Mouse (Mus musculus) kidney, postnatal 0 days (tissue): ENCODE data around the gene Lrp3. TPM values are rescaled to one million over a fixed set of nuclear protein-coding genes. Genes with fewer than 3 reads are reported as not detected.

Experiments
- ATAC-seq: fragments of 200-750 bp; cut with Nextera tagmentation; replicated peaks from 2 replicates; pipeline ENCODE4 v1.8.0; 2017; ENCODE audit warnings: low read depth, moderate number of reproducible peaks, moderate TSS enrichment, moderate library complexity; ENCODE audit not compliant: low FRiP score
- DNase-seq: peaks from one replicate; pipeline ENCODE4 v3.0.0-alpha.2; 2016; ENCODE audit warnings: low spot score
- H3K27ac ChIP-seq: fragments of 300-500 bp; sonication (generic); 2 replicates; pipeline ENCODE4 v1.5.1; 2014; ENCODE audit warnings: mild to moderate bottlenecking
- H3K27me3 ChIP-seq: fragments of 300-500 bp; sonication (generic); 2 replicates; pipeline ENCODE4 v1.6.1; 2014; ENCODE audit warnings: low read length, mixed read lengths; ENCODE audit not compliant: insufficient read depth
- H3K36me3 ChIP-seq: fragments of 300-500 bp; sonication (generic); 2 replicates; pipeline ENCODE4 v1.6.1; 2014; ENCODE audit warnings: low read length, mixed read lengths; ENCODE audit not compliant: insufficient read depth
- H3K4me1 ChIP-seq: fragments of 300-500 bp; sonication (generic); replicated peaks from 2 replicates; pipeline ENCODE4 v1.6.1; 2014; ENCODE audit warnings: antibody characterized with exemption, low read length, mixed read lengths; ENCODE audit not compliant: insufficient read depth
- H3K4me2 ChIP-seq: fragments of 300-500 bp; sonication (generic); 2 replicates; pipeline ENCODE4 v1.6.1; 2014; ENCODE audit warnings: mild to moderate bottlenecking, low read length, moderate library complexity, mixed read lengths
- H3K4me3 ChIP-seq: fragments of 300-500 bp; sonication (generic); replicated peaks from 2 replicates; pipeline ENCODE4 v1.5.1; 2014; ENCODE audit warnings: low read depth, low read length
- H3K9ac ChIP-seq: fragments of 300-500 bp; sonication (generic); 2 replicates; pipeline ENCODE4 v1.6.1; 2014; ENCODE audit warnings: low read depth, low read length
- H3K9me3 ChIP-seq: fragments of 300-500 bp; sonication (generic); replicated peaks from 2 replicates; pipeline ENCODE4 v1.6.1; 2016; ENCODE audit warnings: low read length, inconsistent platforms, mixed read lengths
- CTCF ChIP-seq: IDR thresholded peaks from 2 replicates; pipeline ENCODE4 v1.5.1; 2016; ENCODE audit warnings: antibody characterized with exemption, low read depth, mild to moderate bottlenecking, moderate library complexity
- WGBS: fragments of 180-500 bp; shearing (Covaris S2); extraction: QIAGEN DNeasy Blood & Tissue Kit; methylation state at CpG from one replicate; pipeline ENCODE4 v1.1.7; 2014; 5-methylcytosine and 5-hydroxymethylcytosine counted together
- polyA plus RNA-seq: library from polyadenylated mRNA; unstranded; fragments of >200 nt; fragmentation: Nextera tagmentation; extraction: Ambion mirVana; gene quantifications from 2 replicates; pipeline ENCODE4 v1.2.1, GENCODE M21; 2015

Gene Lrp3
- polyA plus RNA-seq, 1 experiment from 2014 or later, result 3.7 TPM

GRCm38 (mm10) chr7:35191276-35191675 is 24.0 kb downstream of the Lrp3 start:
- DNase-seq, result no peak
- 32% methylated on average over 2 of the region's 2 CpGs for WGBS
- no peaks in the 10 kb centered on the region for H3K9me3 ChIP-seq
- H3K4me1 ChIP-seq, result peaks cover 3% of the 10 kb centered on the region; the same call in 1 of the 2 replicates
- H3K27ac ChIP-seq, result no peak overlapping the region
- H3K27me3 ChIP-seq, result peaks cover 14% of the 10 kb centered on the region
- no peak overlapping the region for H3K4me3 ChIP-seq
- no peak for TF ChIP-seq CTCF
- H3K4me2 ChIP-seq, result no peak overlapping the region
- no peak for ATAC-seq
- H3K36me3 ChIP-seq, result no peaks in the 10 kb centered on the region
- H3K9ac ChIP-seq, result no peak overlapping the region

DNA sequence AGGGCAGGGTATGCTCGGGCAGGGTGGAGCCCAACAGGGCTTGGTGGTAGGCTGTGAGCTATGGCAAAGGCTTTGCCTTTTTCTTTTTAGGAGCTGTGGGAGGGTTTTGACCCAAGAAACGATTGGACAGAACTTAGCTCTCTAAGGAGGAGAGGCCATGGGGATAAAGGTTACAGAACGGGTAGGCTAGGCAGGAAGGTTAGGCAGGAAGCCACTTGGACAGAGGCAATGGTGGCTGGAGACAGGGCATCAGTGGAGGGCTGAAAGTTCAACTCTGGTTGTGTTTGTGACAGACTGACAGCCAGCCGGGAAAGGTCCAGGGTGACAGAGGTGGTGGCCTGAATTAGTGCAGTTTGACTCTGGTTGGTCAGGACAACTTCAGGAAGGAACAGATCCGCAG is 25.6 kb downstream of the Lrp3 start:
- no peaks in the 10 kb centered on the region for H3K36me3 ChIP-seq
- H3K4me3 ChIP-seq, result no peak overlapping the region
- H3K4me2 ChIP-seq, result no peak overlapping the region
- TF ChIP-seq CTCF, result no peak
- DNase-seq (no peak), ATAC-seq (no peak)
- peaks cover 10% of the 10 kb centered on the region for H3K4me1 ChIP-seq
- peaks cover 30% of the 10 kb centered on the region for H3K27me3 ChIP-seq
- H3K9ac ChIP-seq, result no peak overlapping the region
- H3K9me3 ChIP-seq, result no peaks in the 10 kb centered on the region
- WGBS, result 52% methylated on average over 5 of the region's 5 CpGs
- H3K27ac ChIP-seq, result no peak overlapping the region

DNA sequence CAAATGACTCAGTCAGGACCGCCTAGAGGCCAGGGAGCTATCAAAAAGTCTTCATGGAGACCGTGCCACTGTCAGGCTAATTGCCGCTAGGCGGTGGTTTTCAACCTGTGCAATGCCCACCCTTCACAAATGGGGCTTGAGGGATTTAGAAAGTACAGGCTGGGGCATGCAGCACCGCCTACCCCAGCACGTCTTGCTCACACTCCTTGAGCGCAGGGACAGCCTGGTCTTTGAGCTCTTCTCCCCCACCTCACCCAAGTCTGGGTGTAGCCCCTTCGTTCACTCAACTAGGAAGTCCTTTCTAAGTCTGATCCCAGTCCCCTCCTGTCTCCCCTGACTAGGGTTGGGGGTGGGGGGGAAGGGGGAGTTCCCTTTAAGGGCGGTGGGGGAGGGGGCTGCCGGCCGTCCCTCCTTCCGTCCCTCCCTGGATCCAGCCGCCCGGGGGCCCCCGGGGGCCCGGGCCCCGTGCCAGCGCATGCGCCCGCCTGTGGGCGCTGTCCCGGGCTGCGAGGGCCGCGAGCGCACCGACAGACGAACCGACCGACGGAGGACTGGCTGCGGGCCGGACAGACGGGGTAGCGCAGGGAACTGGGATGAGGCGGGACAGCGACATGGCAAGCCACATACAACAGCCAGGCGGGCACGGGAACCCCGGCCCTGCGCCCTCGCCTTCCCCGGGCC is 29.3 kb downstream of the Lrp3 start, which contains the start of gene Slc7a10:
Gene Slc7a10, plus strand, starts transcription at position 497 of the 681 bp plus-strand sequence.
- H3K4me2 ChIP-seq, result peak within 1 kb of the TSS; percentile 65
- peak; percentile 4 for DNase-seq
- H3K4me3 ChIP-seq, result peak within 1 kb of the TSS; percentile 34
- H3K9ac ChIP-seq, result peak within 1 kb of the TSS; percentile 37; the same call in 1 of the 2 replicates
- no peaks in the 10 kb centered on the region for H3K9me3 ChIP-seq
- H3K27me3 ChIP-seq, result peaks cover 32% of the 10 kb centered on the region
- 2% methylated on average over 43 of the region's 43 CpGs for WGBS
- peaks cover 10% of the 10 kb centered on the region for H3K4me1 ChIP-seq
- no peak for TF ChIP-seq CTCF
- no peak for ATAC-seq
- H3K36me3 ChIP-seq, result no peaks in the 10 kb centered on the region
- H3K27ac ChIP-seq, result no peak within 1 kb of the TSS

- H3K9ac ChIP-seq, result peak overlapping the region; percentile 37; the same call in 1 of the 2 replicates
- 3% methylated on average over 54 of the region's 54 CpGs for WGBS
- H3K4me1 ChIP-seq, result peaks cover 10% of the 10 kb centered on the region
- H3K4me2 ChIP-seq, result peak overlapping the region; percentile 65
- TF ChIP-seq CTCF, result peak; percentile 61
- no peak overlapping the region for H3K27ac ChIP-seq
- peaks cover 32% of the 10 kb centered on the region for H3K27me3 ChIP-seq
- peak; percentile 17 for DNase-seq
- peak; percentile 41; the same call in 1 of the 2 replicates for ATAC-seq
- H3K9me3 ChIP-seq, result no peaks in the 10 kb centered on the region
- H3K36me3 ChIP-seq, result no peaks in the 10 kb centered on the region
- H3K4me3 ChIP-seq, result peak overlapping the region; percentile 24
Observed at GRCm38 (mm10) chr7:35184833-35185724, 30.2 kb downstream of the Lrp3 start.

DNA sequence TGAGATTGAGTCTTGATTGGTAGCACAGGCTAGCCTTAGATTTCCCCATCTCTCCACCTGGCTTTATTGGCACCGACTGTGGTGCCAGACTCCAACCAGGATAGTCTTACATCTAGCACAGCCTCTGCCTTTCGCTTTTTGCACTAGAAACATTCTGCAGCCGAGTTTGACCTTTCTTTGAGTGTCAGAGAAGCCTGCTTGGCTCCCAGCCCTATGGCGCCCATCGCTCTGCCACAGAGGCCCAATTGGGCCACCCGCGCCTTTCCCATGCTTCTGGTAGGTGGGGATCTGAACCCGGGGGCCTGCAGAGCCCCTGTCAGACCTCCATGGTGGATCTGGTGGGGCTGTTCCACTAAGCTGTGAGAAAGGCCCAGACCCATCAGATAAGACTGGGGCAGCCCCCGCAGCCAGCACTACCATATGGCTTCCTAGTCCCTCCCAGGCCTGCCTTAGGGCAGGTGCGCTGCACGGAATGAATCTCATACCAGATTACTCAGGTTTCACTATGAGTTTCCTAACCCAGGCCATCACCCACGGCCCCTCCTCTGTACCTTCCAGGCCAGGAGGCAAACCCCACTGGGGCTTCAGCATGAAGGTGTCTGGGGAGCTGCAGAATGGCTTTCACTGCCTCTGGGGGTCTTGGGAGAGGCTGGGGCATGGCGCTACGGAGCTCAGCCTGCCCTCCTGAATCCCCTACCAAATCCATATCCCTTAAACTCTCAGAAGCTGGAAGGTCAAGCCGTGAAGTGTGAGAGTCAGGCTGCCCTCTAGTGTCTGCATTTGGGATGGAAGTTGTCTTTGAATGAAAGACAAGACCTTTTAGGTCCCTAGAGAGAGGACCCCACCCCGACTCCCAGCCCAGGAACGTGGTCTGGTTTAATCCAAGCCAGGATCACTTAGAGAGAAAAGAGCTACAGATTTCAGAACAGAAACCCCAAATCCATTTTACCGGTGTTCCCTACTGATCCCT is 38.6 kb downstream of the Lrp3 start:
- Histone ChIP-seq H3K4me1 (no peaks in the 10 kb centered on the region), H3K4me3 (no peak overlapping the region), H3K4me2 (no peak overlapping the region), H3K9me3 (no peaks in the 10 kb centered on the region), H3K9ac (no peak overlapping the region), H3K36me3 (no peaks in the 10 kb centered on the region), H3K27me3 (no peaks in the 10 kb centered on the region), H3K27ac (no peak overlapping the region)
- 49% methylated on average over 18 of the region's 18 CpGs for WGBS
- peak; percentile 71 for TF ChIP-seq CTCF
- ATAC-seq, result no peak
- DNase-seq, result peak; percentile 59
